Mouse (Mus musculus): ENCODE results near the gene Slc22a23.
A peak's percentile ranks its signal among the peaks of the same experiment; 100 is the strongest.

Gene Slc22a23

DNA sequence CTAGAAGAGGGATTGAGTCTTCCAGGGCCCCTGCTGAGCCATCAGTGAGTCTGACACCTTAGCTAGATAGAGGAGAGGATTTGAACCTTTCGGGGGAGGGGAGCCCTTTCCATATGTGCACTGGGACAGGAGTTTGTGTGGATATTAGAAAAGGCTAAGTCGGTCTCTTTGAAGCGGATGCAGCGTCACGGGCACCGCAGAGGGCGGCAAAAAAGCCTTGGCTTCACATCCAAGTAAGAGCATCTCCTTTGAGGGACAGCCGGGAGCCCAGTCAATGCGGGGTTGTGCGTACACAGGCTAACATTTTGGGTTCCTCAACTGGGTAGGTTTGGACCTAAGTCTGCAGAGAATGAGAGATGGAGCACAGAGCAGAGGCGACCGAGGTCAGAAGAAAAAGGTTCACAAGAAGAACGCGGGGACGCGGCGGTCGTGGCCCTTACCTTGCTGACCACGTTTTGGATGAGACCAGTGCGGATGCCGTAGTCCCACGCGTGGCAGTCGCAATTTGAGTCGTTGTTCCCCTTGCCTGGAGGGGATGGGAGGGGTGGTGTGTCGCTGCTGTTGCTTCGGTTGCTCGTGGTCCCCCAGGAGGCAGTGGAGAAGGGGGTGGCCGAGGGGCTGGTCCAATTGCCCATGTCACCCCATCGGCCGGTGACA is 1.1 kb downstream of the Slc22a23 start:
- DNase-seq (ENCODE audit: low spot score in 2 of 2), result peak; percentile 23 to 36

DNA sequence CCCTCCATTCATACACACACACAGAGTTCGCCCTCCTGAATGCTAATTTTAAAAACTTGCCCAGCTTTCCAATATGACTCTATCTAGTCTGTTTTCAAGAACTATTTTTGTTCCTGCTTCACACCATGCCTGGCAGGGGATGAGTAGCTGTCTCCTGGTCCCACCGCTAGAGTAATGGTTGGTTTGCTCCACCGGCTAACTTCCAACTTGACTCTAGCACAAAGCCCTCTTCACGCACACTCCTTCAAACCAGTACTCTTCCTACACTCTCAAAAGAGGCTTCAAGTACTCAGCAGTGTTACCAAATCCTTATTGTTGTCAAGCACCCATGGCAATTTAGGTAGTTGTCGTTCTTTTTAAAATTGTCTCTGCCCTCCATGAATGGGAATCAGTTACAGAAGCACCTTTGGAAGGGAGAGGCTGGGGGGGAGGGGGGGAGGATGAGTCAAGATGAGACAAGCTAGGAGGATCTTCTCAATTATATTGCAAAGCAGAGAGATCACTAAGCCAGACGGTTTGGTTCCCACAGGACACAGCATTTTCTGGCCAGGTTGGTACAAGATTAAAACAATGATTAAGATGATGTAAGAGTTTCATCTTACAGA is 2.6 kb downstream of the Slc22a23 start:
- no peak for DNase-seq (ENCODE audit: low spot score in 2 of 2)

GRCm38 (mm10) chr13:34336895-34337294 is 8.1 kb downstream of the Slc22a23 start:
- no peak for DNase-seq (ENCODE audit: low spot score in 2 of 2)

DNA sequence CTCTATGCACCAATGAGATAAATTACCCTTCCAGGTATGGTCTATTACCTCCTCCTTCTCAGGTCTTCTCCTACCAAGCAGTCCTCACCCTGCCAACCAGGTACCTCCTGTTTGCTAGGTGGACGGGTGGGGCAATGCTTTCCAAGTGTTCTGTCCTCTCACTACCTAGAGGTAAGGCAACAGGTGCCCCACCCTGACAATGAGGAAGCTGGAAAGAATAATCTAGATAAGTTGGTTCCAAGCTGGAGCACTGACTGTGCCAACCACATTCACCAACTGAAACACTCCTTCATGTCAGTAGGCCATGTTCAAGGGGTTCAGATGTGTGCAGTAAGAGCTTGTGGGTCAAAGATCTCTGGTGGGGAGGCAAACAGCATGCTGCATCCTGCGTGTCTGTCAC is 10.1 kb downstream of the Slc22a23 start:
- DNase-seq (ENCODE audit: low spot score in 2 of 2), result no peak

DNA sequence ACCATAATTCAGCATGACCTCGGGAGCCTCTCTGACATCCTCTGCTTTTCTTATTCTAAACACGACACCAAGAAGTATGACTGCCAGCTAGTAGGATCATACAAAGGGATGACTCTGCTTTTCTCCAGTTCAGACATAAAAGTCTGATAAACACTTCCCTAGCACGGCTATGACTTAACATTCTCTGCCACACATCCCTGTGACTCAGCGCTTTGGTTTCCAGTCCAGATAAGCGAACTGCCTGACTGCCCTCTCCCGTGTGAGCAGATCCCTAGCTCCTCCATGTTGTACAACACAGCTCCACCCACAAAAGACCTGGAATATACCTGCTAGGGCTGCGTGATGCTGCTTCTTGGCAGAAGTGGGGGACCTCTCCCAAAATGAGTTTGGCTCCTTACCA is 12.2 kb downstream of the Slc22a23 start:
- no peak for DNase-seq (ENCODE audit: low spot score in 2 of 2)

DNA sequence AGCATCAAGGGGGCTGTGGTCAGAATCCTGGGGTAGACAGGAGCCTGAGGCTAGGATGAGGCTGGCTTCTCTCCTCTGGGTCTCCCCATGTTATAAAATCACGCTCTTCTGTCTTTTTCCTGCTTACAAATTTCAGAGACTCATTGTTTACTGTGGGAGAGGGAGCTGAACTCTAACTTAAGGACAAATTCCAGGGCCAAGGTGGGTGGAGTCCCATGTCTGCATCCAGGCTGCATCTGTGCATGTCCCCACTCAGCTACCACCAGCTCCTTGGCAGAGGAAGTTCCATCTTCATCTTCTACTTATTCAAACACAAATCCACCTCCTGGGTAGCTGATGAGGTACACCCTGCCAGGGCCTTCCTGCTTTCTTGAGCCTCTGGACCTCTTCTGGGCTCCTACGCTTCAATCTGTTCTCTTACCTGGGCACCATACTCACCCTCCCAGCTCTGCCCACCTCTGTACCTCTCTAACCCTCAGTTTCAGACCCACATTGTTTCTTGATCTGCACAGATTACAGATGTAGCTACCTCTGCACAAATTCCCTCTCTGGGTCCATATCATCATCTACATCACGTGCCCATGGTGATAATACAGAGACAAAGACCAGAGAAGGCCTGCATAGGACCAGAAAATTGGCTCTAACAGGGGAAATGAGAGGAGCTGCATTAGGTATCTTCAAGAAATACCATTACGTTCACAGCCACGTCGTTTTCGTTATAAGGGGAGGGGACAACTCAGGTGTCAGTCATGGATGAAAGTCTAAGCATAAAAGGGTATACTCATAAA is 13.4 kb downstream of the Slc22a23 start:
- no peak for DNase-seq (ENCODE audit: low spot score in 2 of 2)

DNA sequence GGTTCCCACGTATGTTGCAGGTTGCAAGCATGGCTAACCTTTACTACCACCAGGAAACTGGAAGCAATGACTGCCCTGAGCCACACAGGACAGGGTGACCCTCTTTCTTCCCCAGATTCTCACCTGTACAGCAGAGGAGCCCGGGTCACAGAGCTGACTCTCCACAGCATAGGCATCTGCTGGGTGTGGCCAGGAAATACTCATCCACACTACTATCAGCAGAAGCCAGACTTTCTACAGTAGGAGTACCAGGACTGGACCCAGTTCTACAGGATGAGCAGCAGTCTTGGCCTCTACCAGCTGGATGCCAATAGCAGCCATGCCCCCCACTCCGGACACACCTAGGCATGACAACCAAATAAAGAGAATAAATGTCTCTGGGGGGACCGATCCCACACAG is 15.4 kb downstream of the Slc22a23 start:
- DNase-seq (ENCODE audit: low spot score in 2 of 2), result no peak

- DNase-seq (ENCODE audit: low spot score in 2 of 2), result no peak
Measured at GRCm38 (mm10) chr13:34326992-34327391, 18.0 kb downstream of the Slc22a23 start.

DNA sequence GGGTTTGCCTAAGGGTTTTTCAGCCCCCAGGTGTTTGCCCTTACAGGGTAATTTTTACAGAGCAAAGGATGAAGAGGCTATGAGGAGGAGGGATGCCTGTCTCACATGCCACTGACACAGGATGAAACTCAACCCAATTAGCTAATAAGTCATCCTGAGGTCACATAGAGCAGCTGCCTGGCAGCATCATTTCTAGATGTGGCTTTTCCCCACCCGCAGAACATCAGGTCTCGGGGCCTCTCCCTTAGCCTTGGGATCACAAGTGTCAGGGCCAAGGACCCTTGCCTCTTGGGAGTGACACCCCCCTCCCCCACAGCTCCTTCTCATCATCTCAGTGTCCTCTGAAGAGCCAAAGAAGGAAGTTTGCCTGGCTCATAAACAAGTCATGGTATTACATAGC is 21.6 kb downstream of the Slc22a23 start:
- no peak for DNase-seq (ENCODE audit: low spot score in 2 of 2)

DNA sequence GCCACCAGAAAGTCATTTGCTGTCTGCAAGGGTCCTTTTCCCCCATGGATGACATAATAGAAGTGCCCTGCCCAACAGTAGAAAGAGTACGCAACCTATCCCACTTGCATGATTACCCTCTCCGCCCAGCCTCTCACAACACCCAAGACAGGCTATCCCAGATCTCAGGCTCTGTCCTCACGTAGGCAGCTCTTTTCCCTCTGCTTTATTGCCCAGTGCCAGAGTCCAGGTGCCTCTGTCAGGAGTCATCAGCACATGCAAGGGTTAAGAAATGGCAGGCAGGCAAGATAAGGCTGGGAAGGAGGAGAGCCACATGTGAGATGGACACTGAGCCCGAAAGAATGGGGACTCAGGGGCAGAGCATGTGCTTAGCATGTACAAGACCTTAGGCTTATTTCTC is 24.5 kb downstream of the Slc22a23 start:
- DNase-seq (ENCODE audit: low spot score in 2 of 2), result no peak

GRCm38 (mm10) chr13:34317051-34317450 is 27.9 kb downstream of the Slc22a23 start:
- no peak for DNase-seq (ENCODE audit: low spot score in 2 of 2)

DNA sequence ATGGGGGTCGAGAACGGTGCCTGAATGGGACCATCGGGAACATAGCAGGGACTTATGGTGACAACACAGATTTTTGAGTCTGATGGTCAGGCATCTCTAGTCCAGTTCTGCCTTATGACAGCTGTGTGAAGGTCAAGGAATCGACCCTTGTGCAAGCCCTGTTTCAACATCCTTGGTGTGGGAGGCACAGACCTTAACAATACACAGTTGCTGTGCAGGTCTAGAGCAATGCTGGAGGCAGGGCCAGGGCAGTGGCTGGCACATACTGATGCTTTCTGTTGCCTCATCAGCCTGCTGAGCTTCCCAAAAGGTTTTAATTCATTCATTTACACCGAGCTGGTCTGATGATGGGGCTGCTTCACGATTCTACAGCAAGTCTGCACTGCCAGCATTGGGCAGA is 28.5 kb downstream of the Slc22a23 start:
- no peak for DNase-seq (ENCODE audit: low spot score in 2 of 2)

DNA sequence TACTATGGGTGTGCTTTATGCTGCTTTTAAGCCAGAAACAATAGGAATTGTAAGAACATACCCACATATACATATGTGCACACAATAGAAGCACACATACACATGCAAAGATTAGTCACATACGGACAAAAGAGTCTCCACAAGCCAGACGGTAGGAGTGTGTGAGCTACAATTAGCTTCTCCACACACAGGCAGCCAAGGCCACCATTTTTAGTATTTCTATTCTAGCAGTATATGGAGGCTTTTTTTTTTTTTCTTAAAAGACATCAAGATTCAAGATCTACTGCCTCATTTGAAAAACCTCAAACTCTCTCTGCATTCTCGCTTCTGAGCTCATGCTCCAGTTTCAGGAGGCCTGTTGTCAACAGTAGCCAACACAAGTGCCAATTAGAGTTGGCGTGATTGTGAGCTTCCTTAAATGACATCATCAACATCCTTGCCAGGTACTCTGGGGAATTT is 31.9 kb downstream of the Slc22a23 start:
- no peak for DNase-seq (ENCODE audit: low spot score in 2 of 2)

- DNase-seq (ENCODE audit: low spot score in 2 of 2), result no peak
Measured at GRCm38 (mm10) chr13:34312346-34313002, 32.5 kb downstream of the Slc22a23 start.

- no peak for DNase-seq (ENCODE audit: low spot score in 2 of 2)
Measured at GRCm38 (mm10) chr13:34311593-34311992, 33.4 kb downstream of the Slc22a23 start.

- DNase-seq (ENCODE audit: low spot score in 2 of 2), result no peak
Measured at GRCm38 (mm10) chr13:34308604-34308927, 36.4 kb downstream of the Slc22a23 start.

- no peak for DNase-seq (ENCODE audit: low spot score in 2 of 2)
Measured at GRCm38 (mm10) chr13:34307696-34308603, 37.0 kb downstream of the Slc22a23 start.

DNA sequence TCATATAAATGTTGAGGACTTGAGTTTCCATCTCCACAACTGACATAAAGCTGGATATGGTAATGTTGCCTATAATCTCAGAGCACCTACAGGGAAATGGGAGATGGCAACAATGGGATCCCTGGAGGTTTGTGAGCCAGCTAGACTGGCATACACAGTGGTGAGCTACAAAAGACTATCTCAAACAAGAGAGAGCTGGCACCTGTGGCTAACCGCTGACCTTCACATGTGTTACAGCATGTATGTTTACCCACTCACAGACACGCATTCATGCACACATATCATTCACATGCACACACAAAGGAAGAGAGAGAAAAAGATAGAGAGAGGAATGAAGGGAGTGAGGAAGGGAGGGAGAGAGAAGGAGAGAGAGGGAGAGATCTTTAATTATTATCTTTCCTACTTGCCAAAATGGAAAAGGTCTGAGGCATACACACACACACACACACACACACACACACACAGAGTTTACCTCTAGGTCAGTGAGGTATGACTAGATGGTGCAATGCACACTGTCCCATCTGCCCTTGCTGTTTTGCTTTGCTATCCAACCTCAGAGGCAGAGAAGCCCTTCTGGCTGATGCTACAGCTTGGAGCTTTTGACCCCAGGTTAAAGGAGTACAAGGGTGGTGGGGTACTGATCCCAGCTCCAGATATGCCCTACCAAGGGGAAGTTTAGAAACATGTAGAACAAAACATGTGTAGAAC is 38.9 kb downstream of the Slc22a23 start:
- no peak for DNase-seq (ENCODE audit: low spot score in 2 of 2)

DNA sequence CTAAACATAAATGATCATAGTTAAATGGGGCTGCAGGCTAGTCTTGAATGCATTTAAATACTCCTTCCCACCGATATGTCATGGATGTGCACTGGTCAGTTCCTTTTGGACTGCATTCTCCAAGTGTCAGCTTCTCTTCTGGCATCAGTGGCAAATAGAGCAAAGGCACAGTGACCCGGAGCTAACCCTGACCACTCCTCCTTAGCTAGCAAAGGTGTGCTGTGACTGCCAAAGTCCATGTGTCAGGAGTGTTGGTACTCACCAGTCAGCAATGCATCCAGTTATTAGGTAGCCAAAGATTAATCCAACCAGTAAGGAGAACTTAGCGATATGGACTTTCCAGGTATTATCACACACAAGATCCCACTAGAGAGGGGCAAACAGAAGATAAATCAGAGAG is 40.1 kb downstream of the Slc22a23 start:
- DNase-seq (ENCODE audit: low spot score in 2 of 2), result no peak

DNA sequence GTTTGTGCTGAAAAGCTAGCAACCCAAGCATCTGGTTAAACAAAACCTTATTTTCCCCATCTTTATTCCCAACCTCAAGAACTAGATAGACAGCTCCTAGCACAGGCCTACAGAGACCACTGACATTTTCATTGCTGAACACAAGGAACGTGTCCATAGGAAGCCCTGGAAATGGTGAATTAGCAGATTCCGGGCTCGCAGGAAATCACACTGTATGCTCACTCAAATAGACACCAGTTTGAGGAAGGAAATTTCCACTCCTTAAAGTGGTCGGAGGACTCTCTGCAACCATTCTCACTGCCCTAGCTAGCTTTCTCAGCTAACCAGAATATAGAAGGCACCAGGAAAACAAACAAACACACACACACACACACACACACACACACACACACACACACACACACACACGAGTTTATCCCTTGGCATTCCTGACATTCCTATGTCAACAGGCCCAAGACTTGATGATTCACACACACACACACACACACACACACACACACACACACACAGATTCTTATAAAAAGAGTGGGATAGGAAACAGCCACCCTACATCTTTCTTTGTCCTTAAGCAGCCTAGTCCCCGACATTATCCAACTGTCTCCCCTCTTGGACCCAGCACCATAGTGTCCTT is 41.5 kb downstream of the Slc22a23 start:
- no peak for DNase-seq (ENCODE audit: low spot score in 2 of 2)
